Mouse (Mus musculus) midbrain, embryonic 16.5 days (tissue): ENCODE measurements around the gene Olfr202. TPM values are rescaled to one million over a fixed set of nuclear protein-coding genes. Genes with fewer than 3 reads are reported as not detected.
"Not testable (repeated sequence)": the region's sequence is repeated elsewhere in the genome, so short reads cannot be mapped to it uniquely, and the experiment has no call there.

Experiments used
- ATAC-seq: fragments of 200-750 bp; cut with Nextera tagmentation; 2 replicates; pipeline ENCODE4 v1.8.0; 2017; ENCODE audit warnings: moderate TSS enrichment
- H3K27ac ChIP-seq: fragments of 300-500 bp; sonication (generic); 2 replicates; pipeline ENCODE4 v1.5.1; 2014; ENCODE audit warnings: mild to moderate bottlenecking, low read length, mixed read lengths
- H3K27me3 ChIP-seq: fragments of 300-500 bp; sonication (generic); 2 replicates; pipeline ENCODE4 v1.6.1; 2014; ENCODE audit warnings: low read depth, low read length, mixed read lengths; ENCODE audit not compliant: control insufficient read depth, insufficient read depth
- H3K36me3 ChIP-seq: fragments of 300-500 bp; sonication (generic); 2 replicates; pipeline ENCODE4 v1.6.1; 2014; ENCODE audit warnings: mild to moderate bottlenecking, low read length, moderate library complexity, mixed read lengths; ENCODE audit not compliant: control insufficient read depth, insufficient read depth
- H3K4me1 ChIP-seq: fragments of 300-500 bp; sonication (generic); 2 replicates; pipeline ENCODE4 v1.6.1; 2014; ENCODE audit warnings: mild to moderate bottlenecking, low read length, mixed read lengths; ENCODE audit not compliant: control insufficient read depth, insufficient read depth
- H3K4me2 ChIP-seq: fragments of 300-500 bp; sonication (generic); 2 replicates; pipeline ENCODE4 v1.6.1; 2014; ENCODE audit warnings: mild to moderate bottlenecking, low read length, mixed read lengths
- H3K4me3 ChIP-seq: fragments of 300-500 bp; sonication (generic); 2 replicates; pipeline ENCODE4 v1.5.1; 2014; ENCODE audit warnings: low read depth, mild to moderate bottlenecking, low read length, moderate library complexity, mixed read lengths
- H3K9ac ChIP-seq: fragments of 300-500 bp; sonication (generic); 2 replicates; pipeline ENCODE4 v1.6.1; 2014; ENCODE audit warnings: low read depth, low read length, mixed read lengths
- H3K9me3 ChIP-seq: fragments of 300-500 bp; sonication (generic); replicated peaks from 2 replicates; pipeline ENCODE4 v1.6.1; 2014; ENCODE audit warnings: mild to moderate bottlenecking, low read length, mixed read lengths; ENCODE audit not compliant: control insufficient read depth, poor library complexity, severe bottlenecking
- WGBS: fragments of 180-500 bp; shearing (Covaris S2); extraction: QIAGEN DNeasy Blood & Tissue Kit; methylation state at CpG from one replicate; pipeline ENCODE4 v1.1.7; 2014; 5-methylcytosine and 5-hydroxymethylcytosine counted together
- polyA plus RNA-seq: library from polyadenylated mRNA; unstranded; fragments of >200 nt; fragmentation: Nextera tagmentation; extraction: Ambion mirVana; gene quantifications from 2 replicates; pipeline ENCODE4 v1.2.1, GENCODE M21; 2015

Olfr202 gene
- polyA plus RNA-seq, 1 experiment from 2014 or later = not detected

DNA sequence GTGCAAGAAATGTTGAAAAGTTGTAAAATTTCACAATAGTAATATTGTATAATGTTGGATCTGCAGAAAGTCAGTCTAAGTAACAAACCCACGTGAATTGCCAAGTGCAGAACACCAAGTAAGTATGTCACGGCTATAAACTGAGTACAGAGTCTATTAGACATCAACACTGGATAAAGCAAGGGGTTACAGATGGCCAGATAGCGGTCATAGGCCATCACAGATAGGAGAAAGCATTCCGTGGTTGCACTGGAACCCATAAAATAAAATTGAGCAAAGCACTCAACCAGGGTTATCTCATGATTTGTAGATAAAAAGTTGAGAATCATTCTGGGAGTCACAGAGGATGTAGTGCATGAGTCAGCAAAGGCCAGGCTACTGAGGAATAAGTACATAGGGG lies 17.5 kb downstream of the Olfr202 start:
- not testable (repeated sequence) for H3K4me2 ChIP-seq, H3K9ac ChIP-seq
- 83% methylated on average over 4 of the region's 4 CpGs for WGBS

GRCm38 (mm10) chr16:59249684-59250083 lies 36.9 kb downstream of the Olfr202 start:
- WGBS = 88% methylated on average over 17 of the region's 17 CpGs
- no peaks in the 10 kb centered on the region for H3K27me3 ChIP-seq

More for the DNA sequence above, 17.5 kb downstream of the Olfr202 start:
- not testable (repeated sequence) for H3K4me3 ChIP-seq, ATAC-seq, H3K27ac ChIP-seq, H3K27me3 ChIP-seq, H3K9me3 ChIP-seq, H3K4me1 ChIP-seq, H3K36me3 ChIP-seq

More at GRCm38 (mm10) chr16:59249684-59250083, 36.9 kb downstream of the Olfr202 start:
- no peaks in the 10 kb centered on the region for H3K4me1 ChIP-seq
- no peak overlapping the region for H3K27ac ChIP-seq
- no peak overlapping the region for H3K9ac ChIP-seq
- H3K4me3 ChIP-seq = no peak overlapping the region
- no peaks in the 10 kb centered on the region for H3K36me3 ChIP-seq
- H3K9me3 ChIP-seq = no peaks in the 10 kb centered on the region
- no peak for ATAC-seq
- H3K4me2 ChIP-seq = no peak overlapping the region

Other genes starting within 250 kb of the Olfr202 start
- not detected in 2 replicates for gene Olfr187, start 247.0 kb downstream of the Olfr202 start, polyA plus RNA-seq
- not detected in 2 replicates for gene Olfr190, start 208.8 kb downstream of the Olfr202 start, polyA plus RNA-seq
- not detected in 2 replicates for gene Olfr191, start 197.0 kb downstream of the Olfr202 start, polyA plus RNA-seq
- not detected in 2 replicates for gene Olfr193, start 174.9 kb downstream of the Olfr202 start, polyA plus RNA-seq
- gene Olfr194, start 165.7 kb downstream of the Olfr202 start, polyA plus RNA-seq = not detected in 2 replicates
- gene Olfr195, start 139.7 kb downstream of the Olfr202 start, polyA plus RNA-seq = not detected in 2 replicates
- not detected in 2 replicates for gene Olfr196, start 116.3 kb downstream of the Olfr202 start, polyA plus RNA-seq
- not detected in 2 replicates for gene Olfr198, start 83.3 kb downstream of the Olfr202 start, polyA plus RNA-seq
- gene Olfr199, start 67.0 kb downstream of the Olfr202 start, polyA plus RNA-seq = not detected in 2 replicates
- gene Olfr201, start 14.2 kb downstream of the Olfr202 start, polyA plus RNA-seq = not detected in 2 replicates
- not detected in 2 replicates for gene Olfr203, start 12.1 kb upstream of the Olfr202 start, polyA plus RNA-seq
- gene Olfr204, start 31.5 kb upstream of the Olfr202 start, polyA plus RNA-seq = not detected in 2 replicates
- not detected in 2 replicates for gene Olfr205, start 44.3 kb upstream of the Olfr202 start, polyA plus RNA-seq
- not detected in 2 replicates for gene Olfr206, start 62.5 kb upstream of the Olfr202 start, polyA plus RNA-seq
- not detected in 2 replicates for gene Olfr209, start 77.2 kb upstream of the Olfr202 start, polyA plus RNA-seq
- gene Gabrr3, start 120.5 kb upstream of the Olfr202 start, polyA plus RNA-seq = not detected in 2 replicates
- gene Riox2, start 185.0 kb upstream of the Olfr202 start, polyA plus RNA-seq = 15.7 and 16.0 TPM in 2 replicates